Mouse (Mus musculus): ENCODE measurements at regions not wholly inside any gene's neighbourhood (a gene's known extent, or its start where the extent isn't known, plus 50 kb on each side); places are given as distances from the start of the nearest gene placed in this dataset.

DNA sequence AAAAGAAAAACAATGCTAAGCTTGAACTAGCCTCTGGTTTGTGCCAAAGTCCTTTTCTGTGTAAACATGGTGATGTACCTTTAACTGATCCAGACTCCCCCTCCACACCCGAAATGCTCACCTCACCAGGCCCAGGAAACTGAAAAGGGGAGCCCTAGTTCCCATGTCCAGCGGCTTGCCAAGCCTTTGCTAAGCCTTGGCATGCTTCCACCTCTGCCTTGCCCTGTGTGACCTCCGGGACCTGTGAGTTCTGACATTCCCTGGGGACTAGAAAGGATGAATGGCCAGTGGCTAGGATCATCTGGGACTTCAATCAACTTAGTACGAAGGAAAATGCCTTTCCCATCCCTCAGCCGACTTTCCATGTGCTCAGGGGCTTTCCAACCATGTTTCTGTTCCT is 184.2 kb downstream of the Foxo1 start:
- DNase-seq (ENCODE audit: low spot score) (peak; percentile 13), ATAC-seq (ENCODE audit: insufficient read depth, low read depth) (peak; percentile 58; the same call in 1 of the 2 replicates)
- Histone ChIP-seq H3K4me3 (ENCODE audit: low read depth, low read length) (no peak overlapping the region), H3K9ac (replicated peaks; ENCODE audit: low read depth, low read length) (no peak overlapping the region), H3K27me3 (ENCODE audit: control insufficient read depth, insufficient read depth, low read length) (no peaks in the 10 kb centered on the region), H3K4me2 (ENCODE audit: low read depth, low read length) (no peak overlapping the region), H3K4me1 (ENCODE audit: control insufficient read depth, insufficient read depth) (0 out of 2 replicates have a peak, but pooled peaks cover 4% of the 10 kb centered on the region), H3K36me3 (replicated peaks; ENCODE audit: control insufficient read depth, insufficient read depth, low read length) (no peaks in the 10 kb centered on the region), H3K27ac (ENCODE audit: low read depth) (no peak overlapping the region), H3K9me3 (replicated peaks; ENCODE audit: control insufficient read depth, low read length) (no peaks in the 10 kb centered on the region)
- WGBS: 35% methylated on average over 5 of the region's 5 CpGs
- TF ChIP-seq CTCF (IDR thresholded peaks at IDR 0.05; ENCODE audit: low read depth) (no peak), EP300 (IDR thresholded peaks at IDR 0.05; ENCODE audit: low read depth) (peak; percentile 73; the same call in 1 of the 2 replicates)

DNA sequence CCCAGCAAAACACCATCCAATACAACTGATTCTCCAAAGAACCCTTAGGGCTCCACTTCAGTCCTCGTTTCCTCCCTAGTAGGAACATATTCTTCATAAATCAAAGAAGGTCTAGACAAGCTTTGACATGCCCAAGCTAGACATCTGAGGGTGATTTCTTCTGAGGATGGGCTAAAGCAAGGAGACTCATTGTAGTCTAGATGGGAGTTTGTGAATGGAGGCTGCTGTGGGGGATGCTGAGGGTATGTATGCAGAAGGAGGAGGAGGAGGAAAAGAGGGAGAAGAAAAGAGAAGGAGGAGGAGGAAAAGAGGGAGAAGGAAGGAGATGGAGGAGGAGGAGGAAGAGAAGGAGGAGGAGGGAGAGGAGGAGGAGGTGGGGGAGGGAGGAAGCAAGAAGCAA is 178.9 kb downstream of the Foxo1 start:
- no peaks in the 10 kb centered on the region for H3K27me3 ChIP-seq (ENCODE audit: control insufficient read depth, insufficient read depth, low read length)
- H3K4me1 ChIP-seq (ENCODE audit: control insufficient read depth, insufficient read depth): no peaks in the 10 kb centered on the region
- no peaks in the 10 kb centered on the region for H3K9me3 ChIP-seq (replicated peaks; ENCODE audit: control insufficient read depth, low read length)
- ATAC-seq (ENCODE audit: insufficient read depth, low read depth) (no peak), DNase-seq (ENCODE audit: low spot score) (no peak)
- no peak for TF ChIP-seq CTCF (IDR thresholded peaks at IDR 0.05; ENCODE audit: low read depth)
- no peak for TF ChIP-seq EP300 (IDR thresholded peaks at IDR 0.05; ENCODE audit: low read depth)
- no peaks in the 10 kb centered on the region for H3K36me3 ChIP-seq (replicated peaks; ENCODE audit: control insufficient read depth, insufficient read depth, low read length)
- H3K4me2 ChIP-seq (ENCODE audit: low read depth, low read length): no peak overlapping the region
- 55% methylated on average over 1 of the region's 1 CpGs for WGBS
- no peak overlapping the region for H3K27ac ChIP-seq (ENCODE audit: low read depth)
- no peak overlapping the region for H3K9ac ChIP-seq (replicated peaks; ENCODE audit: low read depth, low read length)
- H3K4me3 ChIP-seq (ENCODE audit: low read depth, low read length): no peak overlapping the region

DNA sequence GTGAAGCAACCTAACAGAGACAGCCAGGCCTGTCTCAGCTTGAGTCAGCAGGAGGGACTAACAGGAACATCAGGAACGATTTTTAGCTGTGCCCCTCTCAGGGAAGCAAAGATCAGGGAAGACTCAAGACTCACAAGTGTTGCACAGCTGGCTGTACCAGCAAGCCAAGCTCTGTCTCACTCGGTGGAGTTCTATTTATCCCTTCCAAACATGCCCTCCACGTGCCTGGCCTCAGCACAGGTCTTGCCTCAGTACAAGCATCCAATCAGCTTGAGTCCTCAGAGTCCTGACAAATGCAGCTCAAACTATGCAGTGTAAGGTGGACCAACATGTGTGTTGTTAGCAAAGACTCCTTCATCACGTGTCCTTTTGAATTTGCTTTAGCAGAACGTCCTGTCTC is 178.4 kb downstream of the Foxo1 start:
- 64% methylated on average over 5 of the region's 5 CpGs for WGBS
- DNase-seq (ENCODE audit: low spot score) (no peak), ATAC-seq (ENCODE audit: insufficient read depth, low read depth) (no peak)
- no peak for TF ChIP-seq CTCF (IDR thresholded peaks at IDR 0.05; ENCODE audit: low read depth)
- TF ChIP-seq EP300 (IDR thresholded peaks at IDR 0.05; ENCODE audit: low read depth): no peak
- no peaks in the 10 kb centered on the region for H3K4me1 ChIP-seq (ENCODE audit: control insufficient read depth, insufficient read depth)
- no peak overlapping the region for H3K4me2 ChIP-seq (ENCODE audit: low read depth, low read length)
- no peaks in the 10 kb centered on the region for H3K9me3 ChIP-seq (replicated peaks; ENCODE audit: control insufficient read depth, low read length)
- H3K27ac ChIP-seq (ENCODE audit: low read depth): no peak overlapping the region
- no peak overlapping the region for H3K4me3 ChIP-seq (ENCODE audit: low read depth, low read length)
- no peaks in the 10 kb centered on the region for H3K27me3 ChIP-seq (ENCODE audit: control insufficient read depth, insufficient read depth, low read length)
- H3K9ac ChIP-seq (replicated peaks; ENCODE audit: low read depth, low read length): no peak overlapping the region
- H3K36me3 ChIP-seq (replicated peaks; ENCODE audit: control insufficient read depth, insufficient read depth, low read length): no peaks in the 10 kb centered on the region

DNA sequence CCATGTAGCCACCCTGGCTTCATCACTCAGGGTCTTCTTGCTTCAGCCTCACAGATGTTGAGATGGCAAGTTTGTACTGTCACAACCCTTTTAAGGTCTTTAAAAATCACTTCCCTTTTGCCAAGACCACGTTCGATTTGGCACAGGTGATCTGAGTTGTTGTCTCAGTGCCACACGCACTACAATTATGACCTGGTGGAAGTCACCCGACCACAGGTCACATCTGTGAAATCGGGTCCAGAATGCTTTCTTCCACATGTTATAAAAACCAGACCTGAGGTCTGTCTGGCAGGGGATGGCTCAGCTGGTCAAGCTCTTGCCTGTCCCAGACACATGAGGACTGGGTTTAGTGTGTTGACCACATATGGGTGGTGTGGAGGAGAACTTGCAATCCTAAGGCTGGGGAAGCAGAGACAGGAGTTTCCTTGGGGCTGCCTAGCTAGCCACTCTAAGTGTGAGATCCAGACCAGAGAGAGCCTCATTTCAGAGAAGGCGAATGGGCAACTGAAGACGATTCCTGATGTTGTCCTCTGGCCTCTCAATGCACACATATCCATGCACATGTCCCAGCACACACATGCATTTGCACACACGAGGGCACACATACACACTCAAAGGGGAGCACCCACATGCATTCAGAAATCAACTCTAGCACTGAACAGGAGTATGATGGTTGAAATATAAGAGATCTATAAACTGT is 176.4 kb downstream of the Foxo1 start:
- Histone ChIP-seq H3K27ac (ENCODE audit: low read depth) (no peak overlapping the region), H3K4me2 (ENCODE audit: low read depth, low read length) (no peak overlapping the region), H3K9me3 (replicated peaks; ENCODE audit: control insufficient read depth, low read length) (no peaks in the 10 kb centered on the region), H3K36me3 (replicated peaks; ENCODE audit: control insufficient read depth, insufficient read depth, low read length) (no peaks in the 10 kb centered on the region), H3K9ac (replicated peaks; ENCODE audit: low read depth, low read length) (no peak overlapping the region), H3K27me3 (ENCODE audit: control insufficient read depth, insufficient read depth, low read length) (no peaks in the 10 kb centered on the region), H3K4me1 (ENCODE audit: control insufficient read depth, insufficient read depth) (no peaks in the 10 kb centered on the region), H3K4me3 (ENCODE audit: low read depth, low read length) (no peak overlapping the region)
- TF ChIP-seq CTCF (IDR thresholded peaks at IDR 0.05; ENCODE audit: low read depth) (no peak), EP300 (IDR thresholded peaks at IDR 0.05; ENCODE audit: low read depth) (no peak)
- 81% methylated on average over 8 of the region's 8 CpGs for WGBS
- no peak for DNase-seq (ENCODE audit: low spot score)
- ATAC-seq (ENCODE audit: insufficient read depth, low read depth): no peak

DNA sequence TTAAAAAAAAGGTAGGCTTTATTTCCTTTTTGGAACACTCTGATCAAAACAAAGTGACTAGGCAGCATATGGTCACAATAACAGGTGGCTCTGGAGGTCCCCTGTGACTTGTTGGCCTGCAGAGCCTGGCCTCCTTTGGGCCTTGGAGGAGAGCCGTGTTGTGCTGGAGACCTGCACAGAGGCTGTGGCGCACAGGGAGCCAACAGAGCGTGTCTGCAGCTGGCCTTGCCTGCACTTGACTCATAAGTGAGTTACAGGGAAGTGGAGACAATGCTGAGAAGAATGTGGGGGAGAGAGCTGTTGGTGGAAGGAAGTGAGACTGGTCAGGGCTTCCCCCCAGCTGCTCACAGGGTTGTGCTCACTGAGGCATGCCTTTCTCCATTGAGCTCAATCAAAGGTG is 175.7 kb downstream of the Foxo1 start:
- Histone ChIP-seq H3K4me2 (ENCODE audit: low read depth, low read length) (no peak overlapping the region), H3K4me1 (ENCODE audit: control insufficient read depth, insufficient read depth) (no peaks in the 10 kb centered on the region), H3K9ac (replicated peaks; ENCODE audit: low read depth, low read length) (no peak overlapping the region), H3K27ac (ENCODE audit: low read depth) (no peak overlapping the region), H3K27me3 (ENCODE audit: control insufficient read depth, insufficient read depth, low read length) (no peaks in the 10 kb centered on the region), H3K9me3 (replicated peaks; ENCODE audit: control insufficient read depth, low read length) (no peaks in the 10 kb centered on the region), H3K4me3 (ENCODE audit: low read depth, low read length) (no peak overlapping the region), H3K36me3 (replicated peaks; ENCODE audit: control insufficient read depth, insufficient read depth, low read length) (no peaks in the 10 kb centered on the region)
- 26% methylated on average over 3 of the region's 3 CpGs for WGBS
- TF ChIP-seq EP300 (IDR thresholded peaks at IDR 0.05; ENCODE audit: low read depth): peak; percentile 63; the same call in 1 of the 2 replicates
- no peak for TF ChIP-seq CTCF (IDR thresholded peaks at IDR 0.05; ENCODE audit: low read depth)
- ATAC-seq (ENCODE audit: insufficient read depth, low read depth): peak; percentile 83
- peak; percentile 27 for DNase-seq (ENCODE audit: low spot score)
